Mouse (Mus musculus) lung, postnatal 25 days (tissue): ENCODE results near the gene Anapc2.

Experiments used
- DNase-seq: peaks from one replicate; pipeline ENCODE4 v3.0.0; 2022; ENCODE audit warnings: low spot score

The Anapc2 gene

DNA sequence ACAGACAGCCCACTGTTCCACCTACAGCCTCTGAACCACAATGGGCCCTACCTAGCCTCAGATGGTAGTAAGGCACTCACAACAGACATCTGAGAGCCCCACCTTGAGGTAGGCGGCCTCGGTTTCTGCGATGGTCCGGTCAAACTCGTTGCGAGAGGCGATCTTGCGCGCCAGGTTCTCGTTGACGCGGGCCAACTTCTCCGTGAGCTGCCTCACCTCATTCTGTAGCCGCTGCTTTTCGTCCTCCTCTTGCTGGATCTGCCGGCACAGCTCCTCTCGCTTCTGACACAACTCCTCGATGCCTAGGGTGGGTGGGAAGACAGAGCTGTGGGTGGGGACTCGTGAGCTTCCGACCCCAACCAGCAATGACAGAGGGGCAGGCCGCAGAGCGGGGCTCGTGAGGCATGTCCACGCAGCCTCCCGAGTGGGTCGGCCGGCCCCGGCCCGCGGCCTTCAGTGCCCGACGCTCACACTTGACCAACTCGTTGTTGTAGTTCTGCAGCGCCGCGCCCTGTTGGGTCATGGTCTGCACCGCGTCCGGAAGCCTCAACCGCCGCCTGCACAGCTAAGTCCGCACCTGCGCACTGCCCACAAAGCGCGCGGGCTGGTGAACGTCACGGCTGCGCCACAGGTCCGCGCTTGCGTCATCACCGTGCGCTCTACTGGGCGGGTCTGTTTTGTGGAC lies at the start of gene Anapc2, which contains the start of gene Ssna1:
Anapc2 (plus strand) TSS at position 652 of the 685 bp plus-strand sequence.
Ssna1 (minus strand) TSS at position 612 of the 685 bp plus-strand sequence.
- DNase-seq: peak; percentile 97

DNA sequence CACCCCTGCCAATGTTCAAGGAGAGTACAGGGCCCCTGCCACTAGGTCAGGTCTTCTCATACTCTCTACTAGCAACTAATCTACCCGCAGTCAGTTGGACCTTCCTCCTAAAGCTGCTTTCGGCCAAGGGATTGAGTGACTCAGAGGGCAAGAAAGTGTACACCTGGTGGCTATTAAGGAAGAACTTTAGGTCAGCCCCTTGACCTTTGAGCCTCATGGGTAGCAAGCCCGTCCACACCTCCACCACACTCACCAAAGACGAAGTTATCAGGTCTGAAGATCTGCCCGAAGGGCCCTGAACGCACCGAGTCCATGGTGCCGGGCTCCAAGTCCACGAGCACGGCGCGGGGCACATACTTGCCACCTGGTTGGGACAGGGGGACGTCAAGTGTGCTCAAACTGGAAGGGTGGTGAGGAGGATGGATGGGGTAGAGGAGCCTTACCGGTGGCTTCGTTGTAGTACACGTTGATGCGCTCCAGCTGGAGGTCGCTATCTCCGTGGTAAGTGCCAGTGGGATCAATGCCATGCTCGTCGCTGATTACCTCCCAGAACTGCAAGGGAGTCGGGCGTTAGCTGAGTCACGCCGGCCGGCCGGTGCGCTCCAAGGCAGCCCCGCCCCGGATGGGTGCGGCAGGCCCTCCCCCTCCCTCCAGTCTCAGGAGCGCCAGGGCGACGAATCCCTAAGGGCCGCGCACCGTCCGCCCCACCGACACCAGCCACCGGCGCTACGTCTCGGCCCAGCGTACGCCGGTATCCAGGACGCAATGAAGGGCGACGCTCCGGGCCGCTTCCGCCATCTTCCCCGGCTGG lies 48.4 kb upstream of the Anapc2 start:
- DNase-seq: peak; percentile 87

DNA sequence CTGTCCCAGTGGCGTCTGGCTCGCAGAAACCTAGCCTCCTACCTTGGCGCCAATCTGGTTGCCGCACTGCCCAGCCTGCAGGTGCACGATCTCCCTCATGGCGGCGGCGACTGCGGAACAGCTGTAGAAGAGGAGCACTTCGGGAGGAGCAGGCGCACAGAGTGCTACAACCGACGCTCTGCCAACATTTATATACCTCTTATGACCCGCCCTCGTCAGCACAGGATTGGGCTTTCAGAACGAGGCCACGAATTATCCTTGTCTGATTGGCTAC lies 47.8 kb upstream of the Anapc2 start, which contains the start of gene Tubb4b:
Tubb4b (minus strand) TSS at position 211 of the 274 bp plus-strand sequence.
- no peak for DNase-seq

DNA sequence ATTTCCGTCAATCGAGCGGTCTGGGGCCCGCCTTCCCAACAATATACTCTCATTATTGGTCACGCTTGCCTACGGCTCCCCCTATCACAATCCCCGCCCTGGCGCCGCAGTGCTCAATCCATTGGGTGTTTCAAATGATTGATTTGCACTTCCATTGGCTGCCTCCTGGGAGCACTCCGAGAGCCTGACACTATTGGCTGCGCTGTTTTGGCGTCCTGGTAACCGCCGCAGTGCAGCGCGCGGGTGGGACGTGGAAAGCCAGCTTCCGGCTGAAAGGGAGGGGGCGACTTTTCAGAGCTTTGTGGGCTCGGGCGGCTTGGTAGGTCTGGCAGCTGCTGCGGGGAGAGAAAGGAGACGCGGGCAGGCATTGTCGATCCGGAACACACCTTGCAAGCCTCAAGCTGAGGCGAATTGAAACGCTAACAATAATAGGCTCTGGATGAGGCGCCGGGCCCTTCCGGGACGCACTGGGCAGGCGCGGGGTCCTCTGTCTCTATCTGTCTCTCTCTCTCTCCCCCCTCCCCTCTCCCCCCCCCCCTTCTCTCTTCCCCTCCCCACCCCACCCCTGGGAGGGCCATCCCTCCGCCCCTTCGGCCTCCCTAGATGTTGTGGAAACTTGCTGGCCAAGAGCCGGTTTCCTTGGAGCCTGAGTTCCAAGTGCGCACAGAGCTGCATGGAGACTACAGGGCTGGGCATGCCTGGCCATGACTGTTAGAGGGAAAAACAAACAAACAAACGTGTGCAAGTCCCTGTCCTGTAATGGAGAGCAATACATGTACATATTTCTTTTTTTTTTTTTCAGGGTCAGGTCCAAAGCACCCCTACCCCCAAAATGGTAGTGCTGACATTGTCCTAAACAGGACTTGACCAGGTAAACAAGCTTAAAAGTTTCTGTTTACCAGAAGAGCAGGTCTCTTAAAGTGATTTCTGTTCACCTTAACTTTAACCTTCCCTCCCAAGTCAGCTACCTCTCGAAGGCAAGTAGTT lies 47.2 kb upstream of the Anapc2 start:
- peak; percentile 100 for DNase-seq

DNA sequence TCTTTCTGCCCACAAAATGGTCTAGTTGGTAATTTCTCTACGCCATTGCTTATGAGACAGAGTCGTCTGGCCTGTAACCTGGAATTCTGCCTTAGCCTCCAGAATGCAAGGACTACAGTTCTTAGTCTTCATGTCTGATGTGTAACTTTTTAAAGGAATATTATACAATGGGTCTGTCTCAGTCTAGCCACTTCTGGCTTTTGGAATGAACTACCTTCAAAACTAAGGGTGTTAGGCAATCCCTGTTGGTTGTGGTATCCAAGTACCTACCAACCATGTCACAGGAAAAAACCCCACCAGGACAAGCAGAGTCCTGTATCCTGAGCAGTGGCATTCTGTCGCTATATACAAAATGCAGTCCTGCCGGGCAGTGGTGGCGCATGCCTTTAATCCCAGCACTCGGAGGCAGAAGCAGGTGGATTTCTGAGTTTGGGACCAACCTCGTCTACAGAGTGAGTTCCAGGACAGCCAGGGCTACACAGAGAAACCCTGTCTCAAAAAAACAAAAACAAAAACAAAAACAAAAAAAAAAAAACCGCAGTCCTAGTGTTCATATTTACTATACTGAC lies 46.4 kb upstream of the Anapc2 start:
- no peak for DNase-seq

DNA sequence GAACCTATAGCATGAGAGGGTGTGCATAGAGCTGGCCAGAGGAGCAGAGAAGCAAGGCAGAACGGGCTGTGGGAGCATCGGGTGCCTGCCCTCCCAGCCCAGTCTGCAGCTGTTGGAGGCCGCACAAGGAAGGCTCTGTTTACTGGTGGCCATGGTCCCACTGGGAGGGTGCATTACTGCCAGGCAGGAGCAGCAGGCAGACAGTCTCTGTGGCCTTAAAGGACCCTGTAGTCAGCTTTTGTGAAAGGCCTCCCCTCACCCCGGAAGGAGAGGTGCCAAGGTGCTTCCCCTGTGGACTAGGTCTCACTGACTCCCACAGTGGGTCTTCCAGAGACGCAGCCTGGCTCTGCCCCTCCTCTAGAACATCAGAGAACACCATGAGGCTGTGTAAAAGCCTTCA lies 45.4 kb upstream of the Anapc2 start:
- no peak for DNase-seq

DNA sequence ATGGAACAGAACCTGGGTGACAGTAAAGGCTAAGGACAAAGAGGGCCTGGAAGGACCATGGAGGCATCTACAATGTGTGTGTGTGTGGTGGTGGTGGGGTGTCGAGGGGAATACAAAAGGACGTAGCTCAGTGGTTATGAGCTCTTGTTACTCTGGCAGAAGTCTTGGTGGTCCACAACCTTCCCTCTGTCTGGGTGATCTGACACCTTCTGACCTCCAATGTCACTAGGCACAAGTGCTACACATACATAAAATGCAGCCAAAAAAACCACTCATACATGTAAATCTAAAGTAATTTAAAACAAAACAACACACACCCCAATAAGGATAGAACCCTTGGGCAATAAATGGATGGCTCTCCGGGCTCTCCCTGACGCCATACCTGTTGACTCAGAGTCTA lies 44.9 kb upstream of the Anapc2 start:
- DNase-seq: no peak

DNA sequence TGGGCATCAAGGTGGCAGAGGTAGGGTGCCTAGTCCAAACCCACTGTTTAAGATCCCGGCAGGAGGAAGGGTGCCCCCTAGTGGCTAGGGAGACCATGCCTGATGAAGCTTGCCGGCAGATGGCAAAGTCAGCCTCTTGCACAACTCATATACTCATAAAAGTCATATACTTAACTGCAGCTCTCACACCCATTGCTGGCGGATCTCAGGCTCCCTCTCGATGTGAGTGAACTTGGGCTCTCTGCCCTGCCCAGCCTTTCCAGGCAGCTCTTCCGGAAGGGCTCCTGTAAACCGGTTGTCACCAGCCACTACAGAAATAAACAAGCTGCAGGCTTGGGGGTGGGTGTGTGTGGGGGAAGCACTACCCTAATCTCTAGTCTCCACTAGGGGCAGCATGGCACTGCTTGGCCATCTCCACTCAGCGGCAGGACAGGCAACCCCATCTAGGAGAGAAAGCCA lies 43.8 kb upstream of the Anapc2 start:
- peak; percentile 95 for DNase-seq

DNA sequence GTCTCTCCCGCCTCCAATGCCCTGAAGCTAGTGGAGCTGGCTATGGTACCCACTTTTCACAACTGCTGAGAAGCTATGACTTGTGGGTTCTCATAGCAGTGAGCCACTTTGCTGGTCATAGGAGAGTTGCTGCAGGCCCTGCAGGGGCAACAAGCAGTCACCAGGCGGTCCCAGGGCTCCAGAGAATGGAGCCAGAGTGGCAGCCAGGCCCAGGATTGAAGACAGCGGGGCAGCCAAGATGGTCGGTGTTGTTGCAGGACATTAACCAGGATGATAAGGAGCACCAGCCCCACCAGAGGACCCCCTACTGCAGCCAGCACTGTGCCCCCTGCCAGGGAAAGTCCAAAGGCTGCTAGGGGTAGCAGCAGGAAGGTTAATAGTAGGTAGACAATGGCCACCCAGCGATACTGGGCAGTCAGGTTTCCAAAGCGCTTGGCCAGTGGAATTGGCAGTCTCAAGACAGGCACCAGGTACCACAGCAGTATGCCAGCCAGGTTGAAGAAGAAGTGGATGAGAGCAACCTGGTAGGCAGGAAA lies 43.2 kb upstream of the Anapc2 start:
- no peak for DNase-seq

DNA sequence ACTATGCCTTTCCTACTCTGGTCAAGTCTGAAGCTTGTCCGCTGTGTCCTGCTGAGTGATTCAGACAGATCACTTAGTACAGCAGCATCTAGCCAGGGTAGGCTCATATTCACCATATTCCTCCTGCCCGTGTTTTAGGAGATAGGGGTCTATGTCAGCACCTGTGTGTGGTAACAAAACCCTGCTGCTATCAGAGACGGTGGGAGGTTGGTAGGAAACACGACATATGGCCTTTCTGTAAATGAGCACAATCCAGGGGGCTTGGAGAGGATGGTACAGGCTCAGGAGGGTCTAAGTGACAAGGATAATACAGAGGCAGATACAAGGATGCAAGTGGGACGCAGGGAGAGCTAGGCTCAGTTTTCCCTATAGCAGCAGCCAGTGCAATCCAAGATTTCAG lies 42.7 kb upstream of the Anapc2 start:
- DNase-seq: no peak

DNA sequence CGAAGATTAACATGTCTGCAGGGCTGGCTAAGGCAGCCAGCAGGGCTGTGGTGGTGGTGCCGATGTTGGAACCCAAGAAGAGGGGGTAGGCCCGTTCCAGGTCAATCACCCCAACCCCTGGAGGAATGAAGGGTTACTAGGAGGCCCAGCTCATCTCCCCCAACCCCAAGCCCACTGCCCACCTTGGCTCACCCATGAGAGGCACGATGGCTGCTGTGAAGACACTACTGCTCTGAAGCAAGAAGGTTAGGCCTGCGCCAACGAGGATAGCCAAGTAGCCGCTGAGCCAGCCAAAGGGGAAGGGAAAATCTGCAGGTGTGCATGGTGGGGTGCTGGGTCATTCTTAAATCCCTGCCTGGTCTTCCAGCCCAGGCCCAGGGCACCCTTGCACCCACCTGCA lies 41.7 kb upstream of the Anapc2 start:
- no peak for DNase-seq

DNA sequence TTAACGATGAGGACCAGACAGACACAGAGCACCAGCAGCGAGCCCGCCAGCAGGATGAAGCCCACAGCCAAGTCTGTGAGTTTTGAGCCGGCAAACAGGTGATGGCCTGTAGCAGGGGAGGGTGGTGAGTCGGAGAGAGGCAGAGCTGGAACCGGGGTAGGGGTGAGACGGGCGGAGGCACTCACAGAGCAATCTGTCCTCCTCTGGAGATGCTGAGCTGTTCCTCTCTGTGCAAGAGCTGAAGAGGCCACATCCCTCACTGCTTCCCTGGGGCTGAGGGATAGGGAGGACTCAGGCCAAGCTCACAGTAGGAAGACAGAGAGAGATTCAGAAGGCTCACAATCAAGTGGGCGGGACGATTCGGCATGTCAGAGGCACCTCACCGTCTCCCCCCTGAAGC lies 41.2 kb upstream of the Anapc2 start:
- DNase-seq: no peak

DNA sequence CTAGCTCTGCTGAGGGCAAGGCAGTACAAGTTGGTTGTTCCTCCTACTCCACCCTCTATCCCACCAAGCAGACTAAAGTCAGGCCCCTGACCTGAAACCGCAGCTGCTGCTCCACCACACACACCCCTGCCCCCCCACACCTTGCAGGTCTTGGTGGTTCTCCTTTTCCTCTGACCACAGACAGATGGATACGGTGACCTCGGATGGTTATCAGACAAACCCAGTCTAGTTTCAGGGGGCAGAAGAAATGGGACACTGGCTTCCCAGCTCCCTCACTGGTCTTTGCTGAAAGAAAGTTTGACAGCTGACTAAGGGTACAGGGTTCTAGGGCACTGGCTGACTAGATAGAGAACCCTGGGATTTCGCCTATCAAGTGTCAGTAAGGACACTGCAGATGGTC lies 38.9 kb upstream of the Anapc2 start:
- DNase-seq: no peak

DNA sequence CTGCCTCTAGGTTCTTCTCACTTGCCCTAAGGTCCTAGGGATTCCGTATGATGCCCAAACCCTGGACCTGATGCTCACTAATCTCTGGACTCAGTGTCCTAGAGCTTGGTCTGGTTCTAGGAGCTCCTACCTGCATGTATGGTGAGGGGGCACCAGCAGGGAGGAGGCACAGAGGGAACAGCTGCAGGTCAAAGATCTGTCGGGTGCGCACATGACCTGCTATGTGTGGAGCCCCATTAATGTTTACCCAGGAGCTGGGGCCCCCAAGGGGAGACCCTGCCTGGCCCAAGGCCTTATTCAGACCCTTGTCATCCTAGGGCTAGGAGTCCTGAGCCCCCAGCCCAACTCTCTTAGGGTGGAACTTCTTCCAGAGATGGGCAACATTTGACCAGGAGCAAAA lies 38.2 kb upstream of the Anapc2 start, which contains the start of gene Slc34a3:
Slc34a3 (minus strand) TSS at position 315 of the 400 bp plus-strand sequence.
- no peak for DNase-seq

DNA sequence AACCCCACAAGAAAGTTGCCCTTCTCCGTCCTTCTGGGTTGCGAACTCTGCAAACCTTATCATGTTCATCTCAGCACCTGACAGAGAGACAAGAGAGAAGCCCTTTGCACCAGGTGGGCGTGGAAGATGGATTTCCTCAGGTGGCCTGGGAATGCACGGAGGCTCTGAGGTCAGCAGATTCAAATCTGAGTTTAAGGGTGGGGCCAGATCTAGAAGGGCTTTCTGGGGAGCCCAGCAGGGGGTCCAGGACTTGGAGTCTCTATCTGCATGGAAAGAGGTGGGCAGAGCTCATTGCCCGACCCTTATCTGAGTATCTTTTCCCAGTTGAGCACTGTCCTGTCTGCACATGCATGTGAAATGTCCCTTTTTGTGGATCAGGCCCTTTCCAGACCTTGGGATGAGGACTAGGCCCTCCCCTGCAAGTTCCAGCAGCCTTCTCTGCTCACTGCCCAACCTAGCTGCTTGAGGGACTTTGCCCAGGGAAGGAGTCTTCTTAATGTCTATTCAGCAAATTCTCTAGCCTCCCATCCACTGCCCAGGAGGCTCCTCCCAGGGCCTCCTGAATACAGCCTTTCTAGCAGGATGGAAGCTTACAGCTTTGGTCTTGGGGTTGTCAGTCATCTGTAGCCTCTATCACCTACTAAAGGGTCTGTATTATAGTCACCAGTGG lies 37.6 kb upstream of the Anapc2 start:
- DNase-seq: no peak

DNA sequence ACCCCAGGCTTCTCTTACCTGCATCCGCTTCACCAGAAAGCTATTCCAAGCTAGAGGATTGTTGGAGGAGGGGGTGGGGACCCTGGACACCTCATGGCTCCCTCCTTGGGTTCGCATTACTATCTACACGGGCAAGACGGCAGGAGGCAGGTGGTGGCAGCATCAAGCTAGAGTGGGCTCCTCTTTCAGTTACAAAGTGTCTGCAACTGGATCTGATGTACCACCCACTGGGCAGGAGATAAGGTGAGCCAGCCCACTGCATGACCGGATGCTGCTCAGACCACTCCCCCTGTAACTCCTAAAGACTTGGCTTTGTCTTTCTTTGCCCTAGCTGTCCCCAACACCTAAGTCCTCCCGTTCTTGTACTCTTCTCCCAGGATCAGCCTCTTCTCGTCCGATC lies 35.7 kb upstream of the Anapc2 start, which contains the start of gene Rnf224:
Rnf224 (minus strand) TSS at position 174 of the 400 bp plus-strand sequence.
- DNase-seq: no peak

DNA sequence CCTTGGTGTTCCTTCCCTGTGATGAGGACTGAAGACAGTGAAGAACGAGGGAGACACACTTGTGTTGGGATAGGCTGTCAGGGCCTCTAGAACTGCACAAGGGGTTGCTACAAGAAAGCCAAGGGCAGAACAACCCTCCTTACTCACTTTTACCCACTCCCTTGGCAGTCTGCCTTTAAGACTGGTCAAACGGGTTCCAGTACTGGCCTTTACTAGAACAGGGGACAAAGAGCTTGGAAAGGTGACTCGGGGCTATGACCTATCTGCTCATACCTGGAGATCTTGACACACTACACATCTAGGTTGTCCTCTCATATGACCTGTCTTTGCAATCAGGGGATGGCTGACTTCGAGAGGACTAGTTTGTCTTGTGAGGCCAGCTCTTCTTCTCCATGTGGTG lies 34.8 kb upstream of the Anapc2 start:
- DNase-seq: peak; percentile 79

DNA sequence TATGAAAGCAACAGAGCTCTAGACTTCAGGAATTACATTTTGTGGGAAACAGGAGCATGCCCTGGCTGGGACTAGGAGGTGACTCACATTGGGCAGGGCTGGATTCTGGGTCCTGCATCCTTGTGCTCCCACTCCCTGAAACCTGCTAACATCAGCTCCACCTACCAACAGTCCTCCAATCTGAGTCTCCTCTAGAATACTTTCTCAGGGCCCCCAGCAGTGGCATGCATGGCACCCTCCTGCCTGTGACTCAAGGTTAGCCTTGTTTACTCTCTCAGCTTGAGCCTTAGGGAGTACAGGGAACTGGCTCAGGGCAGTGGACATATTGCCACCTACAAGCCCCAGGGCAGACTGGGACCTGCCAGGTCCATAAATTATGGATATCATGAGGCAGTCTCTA lies 34.2 kb upstream of the Anapc2 start:
- no peak for DNase-seq

DNA sequence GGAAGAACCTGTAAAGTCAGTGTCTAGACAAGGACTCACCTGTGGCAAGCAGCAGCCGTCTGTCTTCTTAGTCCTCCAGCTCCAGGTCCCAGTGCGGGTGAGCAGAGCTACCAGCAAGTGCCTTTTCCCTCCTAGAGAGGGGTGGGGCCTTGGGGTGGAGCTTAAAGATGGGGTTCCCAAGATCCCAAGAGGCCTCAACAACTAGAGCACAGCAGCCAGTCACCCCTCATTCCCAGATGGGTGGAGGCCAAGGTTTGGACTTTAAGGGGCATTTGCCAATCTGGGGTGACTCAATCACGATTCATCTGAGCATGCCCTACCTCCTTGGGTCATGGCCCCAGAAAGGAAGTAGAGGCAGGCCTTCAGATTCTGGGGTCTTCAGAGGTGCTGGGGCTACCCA lies 32.5 kb upstream of the Anapc2 start:
- DNase-seq: no peak

DNA sequence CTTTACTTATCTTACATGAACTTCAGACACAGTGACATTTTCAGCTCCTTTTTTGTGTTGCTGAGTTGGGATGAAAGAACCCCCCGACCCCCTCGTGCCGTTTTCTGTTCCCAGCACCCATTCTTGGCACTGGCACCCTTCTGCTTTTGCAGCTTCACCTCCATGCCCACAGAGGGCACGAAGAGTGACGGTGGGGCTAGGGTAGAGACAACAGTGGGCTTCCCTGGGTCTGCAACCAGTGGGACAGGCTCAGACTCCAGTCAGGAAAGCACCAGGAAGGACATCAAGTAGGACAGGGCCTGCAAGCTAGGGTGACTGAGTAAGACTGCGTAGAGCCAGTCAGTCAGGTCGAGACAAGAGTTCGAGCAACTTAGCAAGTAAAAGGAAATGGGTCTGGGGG lies 32.0 kb upstream of the Anapc2 start:
- no peak for DNase-seq
